Mouse (Mus musculus) intestine, embryonic 16.5 days (tissue): ENCODE measurements at regions not wholly inside any gene's neighbourhood (a gene's known extent, or its start where the extent isn't known, plus 50 kb on each side); places are given as distances from the start of the nearest gene placed in this dataset.
A peak's percentile ranks its signal among the peaks of the same experiment; 100 is the strongest.

Experiments
- ATAC-seq: fragments of 200-750 bp; cut with Nextera tagmentation; 2 replicates; pipeline ENCODE4 v1.8.0; 2017; ENCODE audit warnings: moderate TSS enrichment, moderate library complexity
- H3K27ac ChIP-seq: fragments of 300-500 bp; sonication (generic); 2 replicates; pipeline ENCODE4 v1.5.1; 2014; ENCODE audit warnings: mild to moderate bottlenecking, low read length
- H3K27me3 ChIP-seq: fragments of 300-500 bp; sonication (generic); replicated peaks from 2 replicates; pipeline ENCODE4 v1.6.1; 2014; ENCODE audit warnings: low read length, control low read depth, mixed read lengths; ENCODE audit not compliant: control insufficient read depth, insufficient read depth
- H3K36me3 ChIP-seq: fragments of 300-500 bp; sonication (generic); 2 replicates; pipeline ENCODE4 v1.6.1; 2014; ENCODE audit warnings: low read length, control low read depth; ENCODE audit not compliant: control insufficient read depth, insufficient read depth
- H3K4me1 ChIP-seq: fragments of 300-500 bp; sonication (generic); 2 replicates; pipeline ENCODE4 v1.6.1; 2014; ENCODE audit warnings: low read length, control low read depth, mixed read lengths; ENCODE audit not compliant: control insufficient read depth, insufficient read depth
- H3K4me2 ChIP-seq: fragments of 300-500 bp; sonication (generic); 2 replicates; pipeline ENCODE4 v1.6.1; 2014; ENCODE audit warnings: low read depth, low read length, control low read depth
- H3K4me3 ChIP-seq: fragments of 300-500 bp; sonication (generic); 2 replicates; pipeline ENCODE4 v1.5.1; 2014; ENCODE audit warnings: mild to moderate bottlenecking, low read length
- H3K9ac ChIP-seq: fragments of 300-500 bp; sonication (generic); 2 replicates; pipeline ENCODE4 v1.6.1; 2014; ENCODE audit warnings: low read depth, low read length
- H3K9me3 ChIP-seq: fragments of 300-500 bp; sonication (generic); 2 replicates; pipeline ENCODE4 v1.6.1; 2016; ENCODE audit warnings: low read length, control low read depth; ENCODE audit not compliant: control insufficient read depth
- WGBS: fragments of 180-500 bp; shearing (Covaris S2); extraction: QIAGEN DNeasy Blood & Tissue Kit; methylation state at CpG from one replicate; pipeline ENCODE4 v1.1.7; 2014; 5-methylcytosine and 5-hydroxymethylcytosine counted together

- H3K4me1 ChIP-seq: no peaks in the 10 kb centered on the region
- H3K9ac ChIP-seq: no peak overlapping the region
- H3K27me3 ChIP-seq: no peaks in the 10 kb centered on the region
- no peak overlapping the region for H3K27ac ChIP-seq
- peak; percentile 56 for ATAC-seq
- H3K9me3 ChIP-seq: no peaks in the 10 kb centered on the region
- H3K4me2 ChIP-seq: no peak overlapping the region
- H3K36me3 ChIP-seq: no peaks in the 10 kb centered on the region
- 76% methylated on average over 8 of the region's 8 CpGs for WGBS
- H3K4me3 ChIP-seq: no peak overlapping the region
Measured at GRCm38 (mm10) chr10:44730721-44731120, 202.4 kb upstream of the Prdm1 start.

DNA sequence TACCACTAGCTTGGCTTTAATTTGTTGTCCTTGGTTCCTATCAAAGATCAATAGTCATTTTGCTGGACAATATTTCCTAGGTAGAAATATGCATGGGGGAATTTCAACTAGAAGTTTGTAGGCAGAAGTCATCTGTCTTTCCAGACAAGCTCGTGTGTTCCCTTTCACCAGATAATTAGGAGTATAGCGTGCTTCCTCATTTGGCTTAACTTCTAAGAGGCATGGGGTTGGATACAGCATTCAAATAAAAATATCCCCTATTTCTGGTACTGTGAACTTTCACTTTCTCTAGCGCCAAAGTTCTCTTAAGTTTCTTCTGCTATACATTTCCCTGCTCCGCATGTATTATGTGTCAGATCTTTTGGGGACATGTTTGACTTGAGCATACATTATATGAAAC is 200.7 kb upstream of the Prdm1 start:
- WGBS: 83% methylated on average over 4 of the region's 4 CpGs
- no peaks in the 10 kb centered on the region for H3K27me3 ChIP-seq
- H3K4me1 ChIP-seq: no peaks in the 10 kb centered on the region
- H3K4me2 ChIP-seq: no peak overlapping the region
- no peak overlapping the region for H3K9ac ChIP-seq
- no peaks in the 10 kb centered on the region for H3K9me3 ChIP-seq
- H3K4me3 ChIP-seq: no peak overlapping the region
- ATAC-seq: no peak
- H3K36me3 ChIP-seq: no peaks in the 10 kb centered on the region
- H3K27ac ChIP-seq: no peak overlapping the region

DNA sequence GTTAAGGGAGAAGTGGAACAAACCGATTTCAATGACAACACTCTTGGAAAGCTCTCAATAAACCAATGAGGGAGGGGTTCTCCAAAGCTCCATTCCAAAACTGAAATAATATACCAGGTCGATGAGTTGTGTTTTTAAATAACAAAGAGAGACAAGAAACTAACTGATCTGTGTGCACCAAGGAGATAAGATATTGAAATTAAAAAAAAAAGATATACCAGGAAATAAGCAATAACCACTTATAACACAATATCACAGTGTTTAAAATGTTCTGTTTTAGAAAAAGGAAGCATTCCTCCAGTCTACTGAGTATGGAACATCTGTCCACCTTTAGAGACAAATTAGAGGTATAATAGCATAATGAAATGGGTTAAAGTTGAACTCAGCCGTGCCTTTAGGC is 196.3 kb upstream of the Prdm1 start:
- no peak for ATAC-seq
- Histone ChIP-seq H3K4me1 (no peaks in the 10 kb centered on the region), H3K36me3 (no peaks in the 10 kb centered on the region), H3K9ac (no peak overlapping the region), H3K27me3 (no peaks in the 10 kb centered on the region), H3K9me3 (no peaks in the 10 kb centered on the region), H3K27ac (no peak overlapping the region), H3K4me2 (no peak overlapping the region), H3K4me3 (no peak overlapping the region)
- WGBS: 74% methylated on average over 3 of the region's 3 CpGs

DNA sequence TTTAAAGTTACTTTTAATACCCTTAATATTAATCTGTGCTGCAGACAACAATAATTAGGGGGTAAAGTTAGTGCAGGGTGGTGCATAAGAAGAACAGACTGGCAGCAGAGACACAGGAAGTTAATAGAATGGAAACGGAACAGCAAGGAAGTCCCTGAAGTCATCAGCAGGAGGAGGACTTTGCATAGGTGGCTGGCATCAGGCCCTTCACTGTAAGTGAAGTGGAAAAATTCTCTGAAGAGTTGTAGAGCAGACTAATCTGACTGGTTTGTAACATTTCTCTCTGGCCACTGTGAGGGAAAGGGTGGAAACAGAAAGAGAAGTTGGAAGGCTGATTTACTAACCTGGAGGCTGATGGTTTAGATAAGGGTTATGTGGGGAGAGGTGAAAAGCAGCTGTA is 195.5 kb upstream of the Prdm1 start:
- Histone ChIP-seq H3K27ac (no peak overlapping the region), H3K4me2 (no peak overlapping the region), H3K27me3 (no peaks in the 10 kb centered on the region), H3K9ac (no peak overlapping the region), H3K4me1 (no peaks in the 10 kb centered on the region), H3K4me3 (no peak overlapping the region), H3K36me3 (no peaks in the 10 kb centered on the region), H3K9me3 (no peaks in the 10 kb centered on the region)
- ATAC-seq: no peak
- 68% methylated on average over 1 of the region's 1 CpGs for WGBS

GRCm38 (mm10) chr10:44723321-44723720 is 195.0 kb upstream of the Prdm1 start:
- 68% methylated on average over 5 of the region's 5 CpGs for WGBS

DNA sequence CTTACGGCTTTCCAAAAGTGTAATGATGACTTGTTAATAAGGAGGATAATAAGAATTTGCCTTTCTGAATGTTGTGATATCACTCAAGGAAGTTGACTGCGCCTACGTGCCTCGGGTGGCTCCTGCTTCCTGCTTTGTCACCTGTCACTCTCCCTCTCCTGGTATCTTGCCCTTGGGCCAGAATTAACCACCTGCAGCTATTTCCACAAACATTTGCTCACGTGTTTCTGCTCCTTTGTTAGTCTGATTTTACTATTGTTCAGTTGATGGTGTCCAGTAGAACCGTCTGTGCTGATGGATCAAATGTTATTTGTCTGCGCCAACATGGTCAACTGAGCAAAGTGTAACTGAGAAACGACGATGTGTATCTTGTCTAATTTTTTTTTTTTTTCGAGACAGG is 193.4 kb upstream of the Prdm1 start:
- no peak for ATAC-seq
- Histone ChIP-seq H3K9ac (no peak overlapping the region), H3K27ac (no peak overlapping the region), H3K9me3 (no peaks in the 10 kb centered on the region), H3K4me3 (no peak overlapping the region), H3K4me1 (no peaks in the 10 kb centered on the region), H3K36me3 (no peaks in the 10 kb centered on the region), H3K4me2 (no peak overlapping the region), H3K27me3 (no peaks in the 10 kb centered on the region)
- WGBS: 86% methylated on average over 10 of the region's 10 CpGs

More at GRCm38 (mm10) chr10:44723321-44723720, 195.0 kb upstream of the Prdm1 start:
- no peak overlapping the region for H3K4me3 ChIP-seq
- H3K27ac ChIP-seq: no peak overlapping the region
- no peak for ATAC-seq
- H3K9me3 ChIP-seq: no peaks in the 10 kb centered on the region
- H3K4me2 ChIP-seq: no peak overlapping the region
- H3K9ac ChIP-seq: no peak overlapping the region
- H3K4me1 ChIP-seq: no peaks in the 10 kb centered on the region
- H3K36me3 ChIP-seq: no peaks in the 10 kb centered on the region
- no peaks in the 10 kb centered on the region for H3K27me3 ChIP-seq

- H3K9me3 ChIP-seq: no peaks in the 10 kb centered on the region
- no peak for ATAC-seq
- no peak overlapping the region for H3K27ac ChIP-seq
- 0 out of 2 replicates have a peak, but pooled peaks cover 5% of the 10 kb centered on the region for H3K4me1 ChIP-seq
- WGBS: 83% methylated on average over 5 of the region's 5 CpGs
- H3K36me3 ChIP-seq: no peaks in the 10 kb centered on the region
- H3K4me3 ChIP-seq: no peak overlapping the region
- H3K4me2 ChIP-seq: no peak overlapping the region
- no peak overlapping the region for H3K9ac ChIP-seq
- no peaks in the 10 kb centered on the region for H3K27me3 ChIP-seq
Measured at GRCm38 (mm10) chr10:44716612-44717011, 188.3 kb upstream of the Prdm1 start.

DNA sequence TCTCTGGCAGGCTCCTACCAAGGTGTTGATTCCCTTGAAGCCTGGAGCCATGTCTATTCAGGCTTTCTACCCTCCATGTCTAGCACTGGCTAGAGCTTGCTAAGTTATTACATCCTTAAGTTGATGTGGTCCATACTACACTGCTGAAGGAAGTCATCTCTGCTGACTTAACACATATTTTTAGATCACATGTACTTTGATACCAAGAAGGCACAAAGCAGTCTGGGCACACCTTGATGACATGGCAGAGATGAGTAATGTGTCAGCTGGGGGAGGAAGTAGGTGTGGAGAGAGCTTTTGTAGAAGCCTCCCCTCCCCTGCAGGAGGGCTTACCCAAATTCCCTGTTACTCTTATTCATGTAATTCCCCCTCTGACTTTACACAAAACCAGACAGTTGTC is 187.6 kb upstream of the Prdm1 start:
- peak; percentile 44; the same call in 1 of the 2 replicates for ATAC-seq
- H3K36me3 ChIP-seq: no peaks in the 10 kb centered on the region
- H3K4me3 ChIP-seq: no peak overlapping the region
- no peak overlapping the region for H3K27ac ChIP-seq
- H3K9me3 ChIP-seq: no peaks in the 10 kb centered on the region
- H3K9ac ChIP-seq: no peak overlapping the region
- no peaks in the 10 kb centered on the region for H3K27me3 ChIP-seq
- no peak overlapping the region for H3K4me2 ChIP-seq
- H3K4me1 ChIP-seq: 0 out of 2 replicates have a peak, but pooled peaks cover 5% of the 10 kb centered on the region

GRCm38 (mm10) chr10:44708830-44709229 is 180.5 kb upstream of the Prdm1 start:
- 83% methylated on average over 4 of the region's 4 CpGs for WGBS
- H3K9ac ChIP-seq: no peak overlapping the region
- no peak for ATAC-seq
- no peaks in the 10 kb centered on the region for H3K4me1 ChIP-seq
- no peaks in the 10 kb centered on the region for H3K27me3 ChIP-seq
- H3K4me3 ChIP-seq: no peak overlapping the region
- no peak overlapping the region for H3K4me2 ChIP-seq
- H3K36me3 ChIP-seq: no peaks in the 10 kb centered on the region
- H3K9me3 ChIP-seq: no peaks in the 10 kb centered on the region
- no peak overlapping the region for H3K27ac ChIP-seq

GRCm38 (mm10) chr10:44704143-44704542 is 175.8 kb upstream of the Prdm1 start:
- Histone ChIP-seq H3K9me3 (no peaks in the 10 kb centered on the region), H3K27me3 (no peaks in the 10 kb centered on the region), H3K27ac (no peak overlapping the region), H3K36me3 (no peaks in the 10 kb centered on the region), H3K4me2 (no peak overlapping the region), H3K9ac (no peak overlapping the region), H3K4me1 (no peaks in the 10 kb centered on the region), H3K4me3 (no peak overlapping the region)
- 82% methylated on average over 3 of the region's 3 CpGs for WGBS
- no peak for ATAC-seq
